Mouse (Mus musculus) gastrocnemius, adult 2 months (tissue): ENCODE measurements at regions not wholly inside any gene's neighbourhood (a gene's known extent, or its start where the extent isn't known, plus 50 kb on each side); places are given as distances from the start of the nearest gene placed in this dataset.

ENCODE experiments used
- DNase-seq: peaks from one replicate; pipeline ENCODE4 v3.0.0; 2022
- H3K27ac ChIP-seq: fragments of 200-600 bp; 2 replicates; pipeline ENCODE4 v1.8.1; 2022; ENCODE audit warnings: mild to moderate bottlenecking
- H3K4me3 ChIP-seq: fragments of 200-600 bp; 2 replicates; pipeline ENCODE4 v1.8.1; 2022; ENCODE audit warnings: mild to moderate bottlenecking, moderate library complexity
- CTCF ChIP-seq: fragments of 200-600 bp; IDR thresholded peaks from 2 replicates; pipeline ENCODE4 v1.8.1; 2022; ENCODE audit warnings: antibody characterized with exemption, mild to moderate bottlenecking, moderate library complexity
- intact Hi-C: fragments of 180-260 bp; cut with DNase I; formaldehyde crosslinking; loops from one replicate; pipeline ENCODE4 v1.15.1; 2025

DNA sequence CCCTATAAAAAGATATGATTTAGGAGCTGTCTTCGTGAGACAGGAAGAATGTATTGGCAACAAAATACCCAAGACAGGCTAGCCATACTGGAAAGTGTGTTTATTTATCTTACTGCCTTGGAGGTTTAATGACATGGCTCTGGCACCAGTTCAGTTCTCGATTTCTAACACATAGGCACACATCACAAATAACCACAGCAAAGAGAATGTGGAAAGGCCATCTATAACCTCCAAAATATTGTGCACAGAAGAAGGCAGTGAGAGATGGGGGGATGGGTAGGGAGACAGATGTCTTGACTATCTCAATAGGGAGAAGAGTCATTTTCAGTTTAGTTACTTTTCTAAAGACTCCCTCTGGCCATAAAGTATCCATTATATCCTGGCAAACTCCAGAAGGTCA is 90.5 kb downstream of the Minar1 start:
- no peak overlapping the region for H3K27ac ChIP-seq
- intact Hi-C loops = no loop called here
- no peak overlapping the region for H3K4me3 ChIP-seq
- TF ChIP-seq CTCF = no peak
- DNase-seq = no peak

DNA sequence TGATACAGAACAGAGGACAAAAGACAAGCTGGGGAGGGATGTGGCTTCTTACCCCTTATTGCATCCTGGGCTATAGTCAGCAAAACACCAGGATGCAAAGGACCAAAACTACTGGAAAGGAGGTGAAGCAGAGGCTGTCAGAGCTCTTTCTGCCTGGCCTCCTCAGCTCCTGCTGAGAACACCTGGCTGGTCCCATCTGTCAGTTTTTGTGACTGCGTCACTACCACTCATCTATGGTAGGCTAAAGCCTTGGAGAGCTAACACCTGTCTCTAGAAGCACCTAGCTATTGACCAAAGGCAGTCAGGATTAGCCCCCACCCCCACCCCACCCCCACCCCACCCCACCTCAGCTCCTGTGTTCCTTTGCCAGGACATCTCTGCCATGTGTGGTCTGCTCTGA is 98.8 kb downstream of the Minar1 start:
- no peak for TF ChIP-seq CTCF
- DNase-seq = no peak
- intact Hi-C loops = no loop called here
- H3K27ac ChIP-seq = no peak overlapping the region
- no peak overlapping the region for H3K4me3 ChIP-seq

DNA sequence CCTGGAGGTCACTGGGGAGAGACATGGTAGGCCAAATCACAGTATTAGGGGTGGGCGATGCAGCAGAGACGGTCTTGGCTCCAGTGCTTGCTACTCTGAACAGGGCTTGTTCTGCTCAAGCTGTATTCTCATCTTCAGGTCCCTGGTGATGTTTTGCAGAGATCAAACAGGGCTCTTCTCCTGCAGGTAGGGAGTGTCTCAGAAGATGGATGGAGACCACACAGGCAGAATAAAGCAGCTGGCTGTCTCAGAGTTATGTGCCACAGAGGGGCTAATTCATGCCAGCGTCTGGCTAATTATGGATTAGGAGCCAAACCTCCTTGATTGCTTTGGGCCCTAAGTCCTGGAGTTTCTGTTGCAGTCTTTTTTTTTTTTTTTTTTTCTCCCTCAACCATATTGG is 99.2 kb downstream of the Minar1 start:
- Histone ChIP-seq H3K27ac (no peak overlapping the region), H3K4me3 (no peak overlapping the region)
- no peak for TF ChIP-seq CTCF
- no peak for DNase-seq
- intact Hi-C loops = no loop called here

DNA sequence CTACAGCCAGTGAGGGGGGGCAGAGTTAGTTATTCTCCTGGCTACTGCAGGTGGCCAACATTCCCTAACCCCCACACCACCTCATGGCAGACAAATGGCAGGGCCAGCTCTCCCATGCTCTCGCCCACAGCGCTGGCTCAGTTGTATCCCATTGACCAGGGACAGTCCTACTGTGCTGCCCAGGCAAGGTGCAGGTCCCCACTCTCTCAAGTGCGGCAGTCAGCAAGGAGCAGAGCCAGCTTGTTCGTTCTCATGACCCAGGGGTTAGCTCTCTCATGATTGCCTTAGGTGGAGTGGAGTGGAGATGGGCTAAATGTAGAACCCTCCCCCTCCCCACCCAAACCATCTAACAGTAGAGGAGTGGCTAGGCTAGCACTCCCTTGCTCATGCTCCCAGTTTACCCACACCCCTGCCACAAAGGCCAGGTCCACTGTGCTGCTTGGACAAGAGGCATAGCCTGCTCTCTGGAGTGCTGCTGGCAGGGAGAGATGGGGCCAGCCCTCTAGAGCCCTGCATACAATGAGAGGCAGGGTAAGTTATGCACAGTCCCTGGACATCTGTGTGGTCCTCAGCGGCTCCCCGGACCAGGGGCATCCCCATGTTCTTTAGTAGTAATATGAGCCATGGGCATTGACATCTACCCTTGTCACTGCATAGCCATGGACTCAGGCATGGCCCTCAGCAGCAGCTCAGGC is 114.4 kb downstream of the Minar1 start:
- intact Hi-C loops = no loop called here
- no peak for TF ChIP-seq CTCF
- no peak overlapping the region for H3K27ac ChIP-seq
- no peak overlapping the region for H3K4me3 ChIP-seq
- no peak for DNase-seq

DNA sequence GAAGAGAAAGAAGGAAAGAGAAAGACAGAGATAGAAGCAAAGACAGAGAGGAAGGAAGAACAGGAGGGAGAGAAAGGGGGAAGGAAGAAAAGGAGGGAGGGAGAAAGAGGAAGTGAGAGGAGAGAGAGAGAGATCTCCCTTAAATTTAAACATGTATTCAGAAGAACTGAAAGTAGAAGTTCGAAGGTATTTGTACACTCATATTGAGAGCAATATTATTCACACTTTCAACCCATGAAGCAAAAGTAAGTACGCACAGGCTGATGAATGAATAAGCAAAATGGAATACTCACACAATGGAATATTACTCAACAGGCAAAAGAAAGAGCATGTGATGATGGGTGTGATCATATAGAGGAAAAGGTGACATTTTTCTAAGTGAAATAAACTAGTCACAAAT is 120.8 kb downstream of the Minar1 start:
- no peak for TF ChIP-seq CTCF
- no peak for DNase-seq
- Histone ChIP-seq H3K4me3 (no peak overlapping the region), H3K27ac (no peak overlapping the region)
- intact Hi-C loops = no loop called here

DNA sequence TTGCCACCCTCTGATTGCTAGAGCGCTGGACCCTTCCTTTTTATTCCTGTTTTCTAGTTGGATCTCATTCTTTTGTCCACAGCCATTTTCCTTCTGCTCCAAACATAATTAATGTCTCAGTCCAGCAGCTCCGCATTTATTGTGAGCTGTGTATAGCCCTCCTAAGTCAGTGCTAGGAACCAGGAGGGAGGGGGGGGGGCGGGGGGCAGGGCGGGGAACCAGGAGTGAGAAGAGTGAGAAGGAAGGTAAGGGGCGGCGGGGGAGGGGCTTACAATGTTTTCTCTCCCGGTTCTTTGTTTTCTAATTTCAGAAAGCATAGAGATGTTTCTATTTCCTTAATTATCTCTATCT is 125.6 kb downstream of the Minar1 start:
- H3K27ac ChIP-seq = no peak overlapping the region
- no peak for TF ChIP-seq CTCF
- H3K4me3 ChIP-seq = peak overlapping the region; percentile 15; the same call in 1 of the 2 replicates
- intact Hi-C loops = no loop called here
- no peak for DNase-seq

DNA sequence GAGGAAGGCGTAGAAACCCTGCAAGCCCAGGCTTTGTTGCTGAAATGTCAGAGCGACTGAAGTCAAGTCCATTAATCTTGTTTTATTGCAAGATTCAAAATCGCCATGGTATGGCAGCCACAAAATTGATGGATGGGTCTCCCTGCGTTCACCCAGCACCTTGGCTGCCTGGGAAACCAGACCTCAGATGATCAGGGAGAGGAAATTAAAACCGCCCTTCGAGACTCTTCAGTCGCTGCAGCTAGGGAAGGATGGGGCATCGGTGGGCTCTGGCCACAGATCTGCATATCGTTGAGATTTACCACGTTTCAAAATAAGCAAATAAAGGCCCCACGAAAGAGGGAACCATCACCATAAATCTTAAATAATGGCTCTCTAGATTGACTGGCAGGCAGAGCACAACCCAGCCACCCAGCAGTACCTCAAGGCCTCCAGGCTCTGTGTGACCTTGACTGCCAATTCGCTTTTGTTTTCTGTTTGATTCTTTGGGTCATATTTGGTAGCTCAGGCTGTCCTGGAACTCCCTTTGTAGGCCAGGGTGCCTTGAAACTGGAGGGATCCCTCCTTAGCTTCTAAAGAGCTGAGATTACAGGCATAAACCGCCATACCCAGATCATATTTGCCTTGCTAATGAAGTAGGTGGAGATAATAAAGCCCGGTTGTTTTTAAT is 126.1 kb downstream of the Minar1 start:
- TF ChIP-seq CTCF = no peak
- intact Hi-C loops = no loop called here
- Histone ChIP-seq H3K27ac (no peak overlapping the region), H3K4me3 (peak overlapping the region; percentile 21)
- DNase-seq = no peak

DNA sequence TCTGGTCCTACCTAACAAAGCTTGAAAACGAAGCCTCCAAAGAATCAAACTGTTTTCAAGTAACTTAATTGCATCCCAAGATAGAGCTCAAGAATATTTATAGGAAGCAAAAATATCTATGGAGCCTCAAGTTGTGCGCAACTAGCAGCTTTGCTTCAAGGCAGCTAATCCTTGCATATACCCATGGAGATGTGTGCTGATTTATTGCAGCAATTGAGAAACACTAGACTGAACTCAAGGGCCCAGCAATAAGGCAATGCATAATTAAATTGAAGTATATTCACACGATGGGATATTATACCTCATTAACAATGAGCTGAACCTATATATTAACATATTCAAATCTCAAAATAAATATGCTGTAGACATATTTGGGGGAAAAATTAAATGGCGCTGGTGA is 135.3 kb downstream of the Minar1 start:
- intact Hi-C loops = no loop called here
- Histone ChIP-seq H3K4me3 (no peak overlapping the region), H3K27ac (no peak overlapping the region)
- no peak for TF ChIP-seq CTCF
- DNase-seq = no peak

DNA sequence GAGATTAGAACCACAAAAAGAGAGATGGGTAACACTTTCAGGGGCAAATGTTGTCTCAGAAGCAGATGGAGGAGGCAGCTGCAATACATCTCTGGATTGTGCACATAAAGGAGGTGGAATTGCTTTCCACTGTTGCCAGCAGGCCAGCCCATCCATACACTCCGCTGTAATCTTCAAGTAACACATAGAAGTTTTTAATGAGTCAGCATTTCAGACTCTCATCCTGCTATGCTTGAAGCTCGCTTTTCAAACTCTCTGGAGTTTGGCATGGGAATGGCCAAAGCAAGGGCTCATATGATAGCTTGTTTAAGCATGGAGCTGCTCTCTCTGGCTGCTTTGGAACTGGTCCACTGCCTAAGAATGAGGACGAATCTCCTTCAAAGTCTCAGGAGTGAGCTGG is 143.5 kb downstream of the Minar1 start:
- Histone ChIP-seq H3K4me3 (no peak overlapping the region), H3K27ac (no peak overlapping the region)
- intact Hi-C loops = no loop called here
- no peak for TF ChIP-seq CTCF
- no peak for DNase-seq

DNA sequence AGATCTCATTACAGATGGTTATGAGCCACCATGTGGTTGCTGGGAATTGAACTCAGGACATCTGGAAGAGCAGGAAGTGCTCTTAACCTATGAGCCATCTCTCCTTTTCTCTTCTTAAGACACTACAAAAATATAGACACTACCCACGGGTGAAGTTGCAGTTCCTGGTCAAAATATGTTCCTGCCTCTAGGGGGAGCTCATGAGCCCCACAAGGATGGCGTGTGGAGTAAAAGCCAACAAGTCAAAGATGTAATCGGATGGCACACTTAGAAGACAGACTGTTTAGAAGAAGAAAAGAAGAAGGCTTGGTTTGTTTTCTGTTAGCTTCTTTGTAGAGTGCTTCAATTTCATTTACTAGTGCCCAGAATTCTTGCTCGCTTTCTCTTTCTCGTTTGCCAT is 161.7 kb downstream of the Minar1 start:
- peak; percentile 66 for TF ChIP-seq CTCF
- no peak overlapping the region for H3K4me3 ChIP-seq
- intact Hi-C loops = no loop called here
- no peak for DNase-seq
- H3K27ac ChIP-seq = no peak overlapping the region

DNA sequence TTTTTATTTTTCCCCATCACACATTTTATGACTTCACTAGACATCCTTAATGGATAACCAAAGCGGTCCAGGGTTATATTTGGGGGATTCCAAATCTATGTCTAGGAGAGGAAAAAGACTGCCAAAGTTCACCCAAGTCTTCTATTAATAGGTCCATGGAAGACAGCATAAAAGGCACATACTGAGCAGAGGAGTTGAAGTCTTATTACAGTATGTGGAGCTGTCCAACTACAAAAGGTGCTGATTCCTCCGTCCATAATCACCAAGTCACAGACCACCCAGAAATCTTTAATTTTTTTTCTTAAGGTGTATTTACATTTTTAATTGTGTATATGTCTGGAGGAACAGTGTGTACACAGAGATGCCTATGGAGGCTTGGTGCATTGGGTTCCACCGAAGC is 166.3 kb downstream of the Minar1 start:
- Histone ChIP-seq H3K4me3 (no peak overlapping the region), H3K27ac (no peak overlapping the region)
- intact Hi-C loops = no loop called here
- no peak for TF ChIP-seq CTCF
- no peak for DNase-seq

DNA sequence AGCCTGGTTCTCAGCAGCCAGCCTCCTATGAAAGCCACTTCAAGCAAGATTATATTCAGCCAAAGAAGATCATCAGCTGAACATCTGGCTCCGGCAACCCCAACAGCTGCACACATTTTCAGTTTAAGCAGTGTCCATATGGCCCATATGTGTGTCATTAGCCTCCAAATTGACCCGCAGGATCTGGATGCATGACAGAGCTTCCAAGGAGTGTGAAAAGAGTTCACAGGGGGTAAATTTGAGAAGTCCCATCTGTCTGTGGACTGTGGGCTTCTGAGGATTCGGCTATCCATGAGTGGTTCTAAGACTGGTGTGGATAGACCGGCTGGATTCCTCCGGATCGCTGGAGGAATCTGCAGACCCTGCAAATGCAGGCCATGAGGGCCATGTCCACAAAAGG is 173.3 kb downstream of the Minar1 start:
- TF ChIP-seq CTCF = no peak
- Histone ChIP-seq H3K4me3 (no peak overlapping the region), H3K27ac (no peak overlapping the region)
- intact Hi-C loops = no loop called here
- DNase-seq = no peak
